Mouse (Mus musculus) spleen, postnatal 14 days (tissue): ENCODE measurements at regions not wholly inside any gene's neighbourhood (a gene's known extent, or its start where the extent isn't known, plus 50 kb on each side); places are given as distances from the start of the nearest gene placed in this dataset.

ENCODE experiments used
- DNase-seq, 2 experiments: peaks; one replicate each; pipeline ENCODE4 v3.0.0; 2021 to 2022; ENCODE audit warnings: low spot score in 2 of 2

DNA sequence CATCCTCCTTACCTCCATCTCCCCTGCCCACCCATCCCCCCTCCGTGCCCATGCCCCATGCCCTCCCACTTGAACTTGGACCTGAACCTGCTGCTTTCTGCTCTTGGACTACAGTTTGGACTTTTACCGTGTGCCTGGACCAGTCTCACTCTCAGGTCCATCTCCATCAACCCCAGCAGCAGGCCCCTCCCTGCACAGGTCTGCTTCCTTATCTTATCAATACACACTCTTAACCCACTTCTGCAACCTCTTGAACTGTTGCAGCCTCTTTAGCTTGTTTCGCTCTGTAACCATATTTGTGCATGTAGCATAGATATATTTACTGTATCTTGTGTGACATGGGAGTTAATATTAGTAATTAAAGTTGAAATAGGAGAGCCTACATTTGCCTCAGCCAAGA, 457.8 kb upstream of the Kcnab2 start:
- no peak for DNase-seq

DNA sequence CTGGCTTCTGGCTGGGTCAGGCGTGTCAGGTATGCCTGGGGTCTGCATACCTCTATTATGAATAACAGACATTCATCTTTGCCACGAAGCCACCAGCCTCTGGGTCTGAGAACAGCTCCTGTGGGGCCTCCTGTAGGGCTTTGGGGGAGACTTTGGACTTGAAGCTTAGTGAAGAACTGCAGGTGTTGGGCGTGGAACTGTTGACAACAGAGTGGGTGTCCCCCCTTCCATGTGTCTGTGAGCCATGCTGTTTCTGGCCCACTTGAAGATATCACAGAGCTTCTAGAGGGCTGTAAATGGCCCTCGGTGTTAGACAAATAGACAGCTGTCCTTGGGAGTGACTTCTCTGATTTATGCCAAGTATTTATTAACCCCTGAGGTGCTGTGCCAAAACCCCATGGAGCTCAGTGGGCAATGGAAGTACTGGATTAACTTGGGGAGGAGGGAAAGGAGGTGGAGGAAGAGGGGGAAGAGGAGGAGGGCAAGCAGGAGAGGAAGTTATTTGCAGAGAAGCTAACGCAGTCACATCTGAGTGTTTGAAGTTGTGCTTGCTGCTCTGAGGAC, 450.8 kb upstream of the Kcnab2 start:
- DNase-seq, result no peak

DNA sequence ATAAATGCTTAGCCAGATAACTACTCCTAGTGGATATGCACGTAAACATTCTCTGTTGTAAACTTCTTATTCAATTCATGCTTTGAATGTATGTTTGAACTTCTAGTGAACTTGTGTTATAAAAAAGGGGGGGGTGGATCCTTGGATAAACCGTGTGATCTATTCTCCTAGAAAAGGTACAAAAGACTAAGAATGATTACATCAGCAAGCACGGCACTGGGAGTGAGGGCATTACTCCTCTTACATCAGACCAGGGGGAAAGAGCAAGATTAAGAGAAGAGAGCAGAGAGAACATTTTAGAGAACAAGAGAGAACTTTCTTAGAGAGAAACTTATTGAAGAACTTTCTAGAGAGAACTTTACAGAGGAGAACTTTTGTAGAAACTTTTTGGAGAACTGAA, 442.6 kb upstream of the Kcnab2 start:
- DNase-seq, result no peak

DNA sequence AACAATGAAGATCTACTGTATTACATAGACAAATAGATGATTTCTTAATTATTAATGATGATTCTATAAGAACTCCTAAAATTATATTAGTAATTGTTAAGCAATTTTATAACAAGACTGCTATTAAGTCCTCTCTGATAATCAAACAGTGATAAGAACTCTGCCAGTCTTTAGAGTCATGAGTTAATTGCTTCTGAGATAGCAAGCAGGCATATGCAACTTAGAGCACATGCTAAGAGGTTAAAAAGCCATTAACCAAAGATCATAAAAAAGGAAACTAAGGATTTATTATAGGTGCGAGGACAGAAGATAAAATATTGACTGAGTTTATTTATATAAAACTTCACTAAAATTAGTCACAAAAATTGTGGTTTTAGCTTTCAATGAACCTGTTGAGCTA, 442.2 kb upstream of the Kcnab2 start:
- DNase-seq, result no peak

DNA sequence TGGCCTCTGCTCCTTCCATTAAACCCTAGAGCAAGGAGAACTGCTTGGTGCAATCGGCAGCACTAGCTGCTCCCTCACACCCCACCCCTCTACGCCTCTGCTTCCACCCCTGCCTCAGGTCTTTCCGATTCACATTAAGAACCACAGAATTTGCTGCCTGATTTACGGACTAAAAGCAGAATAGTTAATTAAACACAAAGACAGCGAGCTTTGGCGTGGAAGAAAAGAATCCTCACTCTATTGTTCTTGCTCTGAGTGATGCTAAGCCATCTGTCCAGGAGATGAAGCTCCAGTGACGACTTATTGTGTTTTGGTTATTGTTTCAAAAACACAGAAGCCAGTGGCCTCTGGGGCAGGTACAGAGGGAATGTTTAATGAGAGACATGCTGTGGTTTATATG, 438.9 kb upstream of the Kcnab2 start:
- DNase-seq, result no peak

DNA sequence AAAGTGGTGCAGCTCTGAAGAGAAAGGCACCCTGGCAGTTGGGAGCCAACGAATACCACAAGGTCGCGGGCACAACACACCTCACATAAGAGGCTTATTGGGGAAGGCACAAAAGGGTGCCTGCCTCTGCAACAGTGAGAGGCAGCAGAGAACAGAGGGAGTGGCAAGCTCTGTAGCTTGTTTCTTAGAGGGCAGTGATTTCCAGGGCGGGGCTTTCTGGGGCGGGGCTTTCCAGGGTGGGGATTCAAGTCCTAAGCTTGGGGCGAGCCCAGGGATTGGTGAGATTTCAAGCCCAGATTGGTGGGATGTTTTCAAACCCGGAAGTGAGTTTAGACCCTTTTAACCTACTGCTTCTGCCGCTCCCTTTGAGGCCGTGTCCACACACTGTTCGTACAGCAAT, 435.8 kb upstream of the Kcnab2 start:
- no peak for DNase-seq

DNA sequence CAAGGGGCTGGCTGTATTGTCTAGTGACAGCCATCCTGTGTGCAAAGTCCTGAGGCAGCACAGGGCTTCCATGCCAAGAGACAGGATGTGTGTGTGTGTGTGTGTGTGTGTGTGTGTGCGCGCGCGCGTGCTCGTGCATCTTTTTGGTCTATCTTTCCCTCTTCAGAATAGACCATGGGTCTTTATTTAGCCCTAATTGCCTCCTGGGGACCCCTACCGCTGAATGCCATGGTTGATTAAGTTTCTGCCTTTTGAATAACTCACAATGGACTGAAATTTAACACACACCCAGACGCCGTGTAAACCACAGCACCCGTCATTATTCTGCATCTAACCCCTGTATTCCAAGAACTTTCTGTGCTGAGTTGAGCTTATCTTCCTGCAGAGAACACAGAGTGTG, 435.2 kb upstream of the Kcnab2 start:
- DNase-seq, result no peak

DNA sequence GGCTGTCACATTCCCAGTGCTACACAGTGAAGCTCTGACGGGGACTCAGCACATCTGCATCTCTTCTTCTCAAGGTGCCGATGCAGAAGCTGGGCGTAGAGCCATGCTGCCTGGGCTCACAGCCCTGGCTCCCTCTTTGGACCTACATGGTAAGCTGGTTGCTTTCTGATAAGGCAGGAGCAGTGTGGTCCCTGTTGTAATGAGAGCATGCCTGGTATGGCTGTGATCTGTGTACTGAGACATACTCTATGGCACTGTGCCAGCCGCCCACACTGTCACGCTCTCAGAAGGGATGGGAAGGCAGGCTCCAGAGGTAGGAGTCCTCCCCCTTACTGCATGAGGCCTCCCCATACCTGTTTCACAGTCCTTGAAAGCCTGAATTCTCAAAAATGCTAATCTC, 430.6 kb upstream of the Kcnab2 start:
- no peak for DNase-seq

DNA sequence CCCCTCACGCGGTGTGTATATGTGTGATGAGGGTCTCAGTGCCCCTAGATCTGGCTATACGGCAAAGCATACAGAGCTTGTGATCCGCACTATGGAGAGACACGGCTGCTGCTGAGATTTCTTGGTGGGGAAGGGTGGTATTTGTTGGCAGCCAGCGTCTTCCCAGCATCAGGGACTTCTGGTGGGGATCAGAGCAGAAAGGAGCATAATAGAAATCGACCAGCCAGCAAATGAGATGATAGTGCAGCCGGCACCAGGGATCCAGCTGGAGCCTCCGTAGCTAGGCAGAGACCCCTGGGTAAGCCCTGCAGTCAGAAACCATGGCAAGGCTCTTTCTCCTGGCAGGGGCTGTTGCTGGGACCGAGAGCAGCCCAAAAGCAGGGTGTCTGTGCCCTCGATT, 425.2 kb upstream of the Kcnab2 start:
- no peak for DNase-seq

DNA sequence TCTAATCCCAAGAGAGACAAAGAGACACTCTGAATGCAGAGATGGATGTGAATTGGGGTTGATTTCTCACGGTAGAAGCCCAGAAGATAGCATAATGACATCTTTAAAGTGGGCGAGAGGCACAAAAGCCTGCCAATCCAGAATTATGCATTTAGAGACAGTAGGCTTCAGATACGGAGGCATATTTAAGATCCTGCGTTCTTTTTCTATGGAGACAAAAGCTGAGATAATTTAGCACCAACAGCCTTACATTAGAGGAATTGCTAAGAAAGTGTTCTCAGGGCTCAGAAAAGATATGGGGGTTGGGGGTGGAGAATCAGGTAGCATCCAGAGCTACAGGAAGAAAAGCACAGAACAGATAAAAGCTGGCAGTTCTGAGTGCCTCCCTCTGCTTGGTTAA, 422.4 kb upstream of the Kcnab2 start:
- DNase-seq, result no peak

DNA sequence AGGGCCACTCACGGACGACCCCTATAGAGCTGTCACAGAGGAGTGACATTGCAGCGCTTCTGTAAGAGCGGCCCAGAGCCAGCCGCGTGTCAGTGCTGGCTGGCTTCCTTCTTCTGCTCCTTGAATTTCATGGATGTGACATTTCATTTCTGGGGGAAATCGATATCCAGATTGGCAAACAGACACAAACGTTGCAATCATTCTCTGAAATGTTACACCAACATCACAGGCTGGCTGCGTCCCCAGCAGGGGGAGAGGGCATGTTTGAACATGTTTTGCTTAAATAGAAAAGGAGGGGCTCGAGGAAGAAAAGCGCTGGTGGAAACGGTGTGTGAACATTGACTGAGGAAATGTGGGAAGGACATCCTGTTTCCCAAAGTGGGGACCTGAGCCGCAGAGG, 417.4 kb upstream of the Kcnab2 start:
- no peak for DNase-seq

DNA sequence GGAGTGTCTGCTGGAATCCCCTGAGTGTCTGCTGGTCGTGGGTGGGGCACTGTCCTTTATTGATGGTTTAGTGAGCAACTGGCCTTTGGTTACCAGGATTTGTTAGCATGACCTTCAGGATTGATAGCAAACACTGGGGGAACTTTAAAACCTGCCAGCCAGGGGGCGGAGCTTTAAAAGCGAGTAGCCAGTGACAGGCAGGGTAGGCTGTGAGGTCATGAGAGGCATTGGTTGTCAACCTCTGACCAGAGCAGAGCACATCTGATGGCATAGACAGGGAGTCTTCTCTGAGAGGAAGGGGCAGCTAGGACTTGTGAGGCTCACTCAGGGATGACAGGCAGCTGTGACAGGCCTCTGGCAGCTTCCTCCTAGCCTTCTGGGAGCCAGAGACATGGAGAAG, 415.3 kb upstream of the Kcnab2 start:
- no peak for DNase-seq

DNA sequence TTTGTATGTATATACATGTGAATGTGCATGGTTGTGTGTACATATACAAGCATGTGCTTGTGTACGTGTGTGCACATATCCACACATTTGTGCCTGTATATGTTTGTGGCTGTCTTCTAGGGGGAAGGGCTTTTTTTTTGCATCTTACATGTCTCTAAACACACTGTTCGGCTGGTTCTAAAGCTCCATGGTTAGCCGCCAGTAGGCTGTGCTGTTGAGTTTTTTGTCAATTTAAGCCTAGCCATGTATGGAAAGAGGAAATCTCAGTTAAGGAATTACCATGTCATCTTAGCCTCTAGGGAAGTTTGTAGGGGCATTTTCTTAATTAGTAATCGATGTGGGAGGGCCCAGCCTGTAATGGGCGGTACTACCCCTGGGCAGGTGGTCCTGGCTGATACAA, 411.5 kb upstream of the Kcnab2 start:
- DNase-seq, result no peak

DNA sequence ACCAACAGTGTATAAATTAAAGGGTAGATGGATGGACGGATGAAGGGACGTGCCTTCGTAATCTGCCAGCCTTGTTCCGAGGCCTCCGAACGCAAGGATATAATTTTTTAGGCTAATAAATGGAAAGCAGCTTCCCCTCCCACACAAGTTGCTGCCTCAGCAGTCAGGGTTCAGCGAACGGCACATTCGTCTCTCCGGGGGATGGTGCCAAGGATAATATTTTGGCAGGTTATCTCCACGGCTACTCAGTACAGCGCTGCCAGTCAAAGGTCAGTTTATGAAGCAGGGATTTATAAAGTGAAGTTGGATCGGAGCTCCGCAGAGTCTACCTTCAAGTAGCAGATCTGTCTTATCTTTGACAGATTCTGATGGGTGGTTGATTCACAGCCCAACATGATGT, 410.6 kb upstream of the Kcnab2 start:
- DNase-seq, result no peak

DNA sequence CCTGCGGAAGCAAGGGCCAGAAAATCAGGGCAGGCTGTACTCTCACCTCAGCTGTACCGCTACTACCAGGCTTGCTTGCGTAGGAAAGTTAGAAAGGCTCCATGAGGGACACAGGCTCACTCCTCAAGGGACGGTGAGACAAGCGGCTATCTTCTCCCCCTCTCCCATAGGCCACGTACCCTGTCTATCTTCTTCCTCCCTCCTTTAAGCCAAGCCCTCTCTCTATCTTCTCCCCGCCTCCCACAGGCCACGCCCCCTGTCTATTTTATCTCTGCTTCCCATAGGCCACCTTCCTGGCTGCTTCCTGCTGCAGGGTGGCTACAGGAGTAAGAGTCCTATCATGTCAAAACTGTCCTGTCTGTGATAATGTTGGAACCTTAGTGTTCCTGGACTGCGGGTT, 409.1 kb upstream of the Kcnab2 start:
- no peak for DNase-seq

DNA sequence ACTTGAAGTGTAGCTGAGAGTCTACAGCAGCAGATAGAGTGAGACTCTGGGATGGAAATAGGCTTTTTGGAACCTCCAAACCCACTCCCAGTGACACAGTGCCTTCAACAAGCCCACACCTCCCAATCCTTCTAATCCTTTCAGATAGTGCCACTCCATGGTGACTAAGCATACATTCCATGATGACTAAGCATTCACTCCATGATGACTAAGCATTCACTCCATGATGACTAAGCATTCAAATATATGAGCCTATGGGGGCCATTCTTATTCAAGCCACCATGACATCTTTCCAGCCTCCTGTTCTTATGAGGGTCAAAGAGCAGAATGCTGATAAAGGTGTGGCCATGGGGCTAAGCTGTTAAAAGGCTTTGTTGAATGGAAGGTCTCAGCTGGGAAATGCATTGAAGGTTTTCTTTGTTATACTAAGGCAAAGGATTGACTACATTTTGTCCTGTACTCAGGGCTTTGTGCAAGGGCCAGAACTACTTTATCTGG, 403.8 kb upstream of the Kcnab2 start:
- DNase-seq, result no peak

DNA sequence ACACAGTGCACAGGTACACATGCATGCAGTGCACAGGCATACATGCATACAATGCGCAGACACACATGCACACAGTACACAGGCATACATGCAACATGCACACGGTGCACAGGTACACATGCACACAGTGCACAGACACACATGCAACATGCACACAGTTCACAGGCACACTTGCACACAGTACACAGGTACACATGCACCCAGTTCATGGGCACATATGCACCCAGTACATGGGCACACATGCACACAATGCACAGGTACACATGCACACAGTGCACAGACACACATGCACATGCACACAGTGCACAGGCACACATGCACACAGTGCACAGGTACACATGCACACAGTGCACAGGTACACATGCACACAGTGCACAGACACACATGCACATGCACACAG, 402.7 kb upstream of the Kcnab2 start:
- DNase-seq, result no peak

DNA sequence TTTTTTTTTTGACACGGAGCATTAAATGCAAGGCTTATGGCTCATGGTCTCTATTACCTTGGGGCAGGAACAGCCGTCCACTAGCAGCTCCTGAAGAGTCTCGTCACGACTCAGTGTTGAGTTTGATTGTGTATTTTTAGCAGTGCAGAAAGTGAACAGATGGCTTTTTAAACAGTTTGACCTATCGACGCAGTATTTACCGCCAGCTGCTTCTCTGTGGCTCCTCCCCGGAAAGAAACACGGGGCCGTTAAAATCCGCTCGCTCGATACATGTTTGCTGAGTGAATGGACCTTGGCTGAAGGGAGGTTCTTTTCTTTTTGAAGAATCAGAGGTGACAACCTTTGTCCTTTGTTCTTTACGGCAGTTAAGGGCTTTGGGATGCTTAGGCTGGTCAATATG, 401.3 kb upstream of the Kcnab2 start:
- DNase-seq, result no peak

DNA sequence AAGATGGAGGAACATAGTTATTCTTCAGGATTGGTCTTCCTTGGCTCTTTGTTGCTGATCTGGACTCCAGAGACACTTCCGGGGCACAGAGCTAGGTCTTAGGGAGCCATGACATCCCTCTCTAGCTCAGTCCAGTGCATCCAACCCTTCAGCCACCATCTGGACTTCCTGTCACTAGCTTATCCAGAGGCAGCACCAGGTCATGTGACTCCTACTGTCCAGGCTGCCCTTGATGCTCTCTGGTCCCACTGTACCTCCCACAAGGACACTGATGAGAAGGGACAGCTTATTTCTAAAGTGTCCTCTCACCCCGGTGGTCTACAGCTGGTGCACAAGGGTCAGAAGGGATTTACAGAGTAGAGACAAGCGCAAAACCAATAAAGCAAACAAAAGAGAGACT, 400.7 kb upstream of the Kcnab2 start:
- no peak for DNase-seq

DNA sequence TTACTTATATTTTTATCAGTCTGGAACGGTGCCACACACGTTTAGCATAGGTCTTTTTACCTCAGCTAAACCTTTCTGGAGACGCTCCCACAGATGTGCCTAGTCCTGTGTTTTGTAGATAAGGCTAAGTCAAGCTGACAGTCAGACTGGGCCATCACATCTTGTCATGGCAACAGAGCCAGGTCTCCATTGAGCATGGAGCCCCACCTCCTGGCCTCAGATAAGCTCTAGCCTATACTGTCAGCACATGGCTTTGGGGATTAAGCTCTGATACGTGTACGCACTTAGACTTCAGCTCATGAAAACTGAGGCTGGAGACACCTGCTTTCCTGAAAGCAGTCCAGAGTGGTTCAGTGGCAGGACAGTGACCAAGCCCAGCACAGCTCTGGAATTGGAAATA, 392.4 kb upstream of the Kcnab2 start:
- DNase-seq, result no peak

DNA sequence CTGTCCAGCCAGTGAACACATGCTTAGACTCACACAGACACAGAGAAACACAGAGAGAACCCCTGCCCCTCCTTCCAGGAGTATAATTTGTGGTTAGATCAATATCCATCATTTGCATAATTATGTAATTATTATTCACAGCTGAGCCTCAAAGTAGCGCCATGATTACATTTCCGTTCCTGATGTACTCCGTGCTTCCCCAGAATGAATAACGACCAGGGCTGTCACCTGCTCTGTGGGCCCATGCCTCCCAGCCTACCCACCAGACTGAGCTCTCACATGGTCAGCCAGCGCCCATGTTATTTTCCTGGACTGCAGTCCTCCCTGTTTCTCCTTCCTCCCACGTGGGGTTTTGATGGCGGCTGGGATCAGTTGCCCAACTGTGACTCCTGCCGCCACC, 388.2 kb upstream of the Kcnab2 start:
- no peak for DNase-seq

DNA sequence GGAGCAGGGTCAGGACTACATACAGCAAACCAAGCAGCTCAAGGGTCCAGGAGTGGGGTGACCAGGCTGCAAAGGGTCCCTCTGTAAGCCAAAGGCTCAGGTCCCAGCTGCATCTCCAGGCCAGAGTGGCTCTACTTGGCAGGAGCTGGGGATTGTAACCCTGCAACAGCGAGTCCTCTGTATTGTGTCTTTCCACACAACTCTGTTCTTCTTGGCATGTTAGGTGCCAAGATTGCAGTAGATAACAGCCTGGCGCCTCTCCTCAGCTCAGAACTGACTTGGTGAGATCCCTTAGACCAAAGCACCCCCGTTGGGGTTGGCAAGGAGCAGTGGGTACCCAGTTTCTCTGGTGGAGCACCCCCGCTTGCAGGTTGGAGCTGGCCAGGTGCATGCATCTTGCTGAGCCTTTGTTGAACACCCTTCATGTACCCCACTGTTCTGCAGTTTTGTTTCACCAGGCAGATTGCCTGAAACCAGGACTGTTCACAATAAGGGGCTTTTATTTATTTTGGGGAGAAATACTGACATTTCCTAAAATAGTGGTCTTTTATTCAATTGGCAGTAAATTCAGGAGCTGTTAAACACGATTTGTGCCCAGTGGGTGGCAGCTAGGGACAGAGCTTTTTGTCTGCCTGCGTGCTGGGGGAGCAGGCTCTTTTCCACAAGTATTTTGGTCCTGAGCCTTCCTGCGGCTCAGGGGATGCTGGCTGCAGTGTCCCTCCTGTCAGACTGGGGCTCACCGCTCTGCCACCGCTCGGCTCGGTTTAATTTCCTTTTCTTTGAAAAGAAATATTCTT, 385.3 kb upstream of the Kcnab2 start:
- DNase-seq, result no peak

DNA sequence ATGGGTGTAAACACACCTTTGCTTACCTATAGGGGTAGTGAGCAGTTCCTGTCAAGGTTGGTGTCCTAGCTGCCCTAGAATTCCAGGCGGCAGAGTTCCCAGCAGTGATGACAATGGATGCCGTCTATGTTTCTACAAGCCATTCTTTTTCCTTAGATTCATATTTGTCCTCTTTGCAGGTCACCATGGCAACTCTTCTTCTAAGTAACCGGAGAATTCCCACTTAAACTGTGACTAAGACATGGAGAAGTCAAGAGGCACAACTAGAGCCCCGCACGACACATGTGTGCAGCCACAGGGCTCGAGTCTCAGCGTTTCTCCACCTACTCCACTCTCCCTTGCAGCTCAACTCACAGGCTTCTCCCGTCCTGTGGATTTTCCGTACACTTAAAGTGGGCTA, 381.5 kb upstream of the Kcnab2 start:
- DNase-seq, result no peak

DNA sequence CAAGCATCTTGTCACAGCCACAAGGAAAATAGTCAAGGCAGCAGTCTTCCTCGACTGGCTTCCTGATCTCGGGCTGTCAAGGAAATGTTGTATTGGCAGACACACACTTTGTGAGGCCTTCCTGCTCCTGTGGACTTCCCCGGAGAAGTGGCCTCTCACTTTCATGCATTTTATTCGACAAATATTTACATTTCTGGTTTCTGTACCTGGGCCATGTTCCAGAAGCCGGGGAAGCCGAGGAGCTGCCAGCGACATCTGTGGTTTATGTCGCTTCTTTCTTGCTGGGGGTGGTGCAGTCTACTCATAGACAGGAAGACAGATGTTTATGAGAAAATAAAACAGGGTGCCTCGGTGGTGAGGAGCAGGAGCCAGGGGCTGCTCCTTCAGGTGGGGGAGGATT, 372.5 kb upstream of the Kcnab2 start:
- no peak for DNase-seq
